Mouse (Mus musculus) myocyte (in vitro differentiated cells): Measurements from ENCODE around the gene Dus3l. TPM values are rescaled to one million over a fixed set of nuclear protein-coding genes. Genes with fewer than 3 reads are reported as not detected.

Source experiments
- H3K27me3 ChIP-seq: one replicate; pipeline ENCODE4 v1.6.1; 2011; ENCODE audit not compliant: control insufficient read depth, insufficient read depth, insufficient read length
- H3K36me3 ChIP-seq: one replicate; pipeline ENCODE4 v1.6.1; 2011; ENCODE audit not compliant: control insufficient read depth, insufficient read depth
- H3K4me2 ChIP-seq: one replicate; pipeline ENCODE4 v1.6.1; 2011; ENCODE audit warnings: low read depth, control low read depth
- H3K4me3 ChIP-seq: one replicate; pipeline ENCODE4 v1.5.1; 2011; ENCODE audit warnings: mild to moderate bottlenecking, control low read depth, moderate library complexity
- H3K79me2 ChIP-seq: one replicate; pipeline ENCODE4 v1.6.1; 2011; ENCODE audit not compliant: control insufficient read depth, insufficient read depth
- H3ac ChIP-seq: one replicate; pipeline ENCODE4 v1.6.1; 2011; ENCODE audit not compliant: control insufficient read depth, insufficient read length
- CEBPB ChIP-seq: IDR thresholded peaks from 2 replicates; pipeline ENCODE4 v1.6.1; 2011; ENCODE audit warnings: mild to moderate bottlenecking, moderate library complexity; ENCODE audit not compliant: poor library complexity, insufficient read depth, severe bottlenecking
- E2F4 ChIP-seq: IDR thresholded peaks from one replicate; pipeline ENCODE4 v1.6.1; 2011; ENCODE audit warnings: mild to moderate bottlenecking, control low read depth, moderate library complexity; ENCODE audit not compliant: insufficient read depth
- MAX ChIP-seq: IDR thresholded peaks from one replicate; pipeline ENCODE4 v1.6.1; 2011; ENCODE audit warnings: low read depth, mild to moderate bottlenecking, control low read depth
- MYOD1 ChIP-seq, 3 experiments: IDR thresholded peaks; one replicate each; pipeline ENCODE4 v1.6.1; 2011; ENCODE audit warnings: control low read depth in 2 of 3, low read depth in 2 of 3, mild to moderate bottlenecking in 2 of 3, moderate library complexity in 1 of 3; ENCODE audit not compliant: insufficient read length in 2 of 3, control insufficient read depth in 1 of 3
- MYOG ChIP-seq, 3 experiments: IDR thresholded peaks; one replicate each; pipeline ENCODE4 v1.6.1; 2011; ENCODE audit warnings: control low read depth in 2 of 3, low read depth in 2 of 3, mild to moderate bottlenecking in 2 of 3; ENCODE audit not compliant: insufficient read length in 2 of 3, control insufficient read depth in 1 of 3, insufficient read depth in 1 of 3
- POLR2A ChIP-seq: IDR thresholded peaks from one replicate; pipeline ENCODE4 v1.6.1; 2011; ENCODE audit warnings: low read depth, mild to moderate bottlenecking, control low read depth, moderate library complexity; ENCODE audit not compliant: insufficient read length
- POLR2AphosphoS2 ChIP-seq: IDR thresholded peaks from one replicate; pipeline ENCODE4 v1.6.1; 2011; ENCODE audit warnings: low read depth, control low read depth; ENCODE audit not compliant: insufficient read length
- REST ChIP-seq: IDR thresholded peaks from one replicate; pipeline ENCODE4 v1.6.1; 2011; ENCODE audit warnings: mild to moderate bottlenecking, control low read depth, moderate library complexity; ENCODE audit not compliant: insufficient read depth, insufficient read length
- SRF ChIP-seq: IDR thresholded peaks from one replicate; pipeline ENCODE4 v1.6.1; 2011; ENCODE audit warnings: low read depth; ENCODE audit not compliant: control insufficient read depth, insufficient read length
- TCF12 ChIP-seq: IDR thresholded peaks from one replicate; pipeline ENCODE4 v1.6.1; 2011; ENCODE audit warnings: mild to moderate bottlenecking, control low read depth; ENCODE audit not compliant: poor library complexity, insufficient read depth, severe bottlenecking
- TCF3 ChIP-seq: IDR thresholded peaks from one replicate; pipeline ENCODE4 v1.6.1; 2011; ENCODE audit warnings: low read depth, control low read depth; ENCODE audit not compliant: insufficient read length
- USF1 ChIP-seq: IDR thresholded peaks from one replicate; pipeline ENCODE4 v1.6.1; 2011; ENCODE audit warnings: low read depth, mild to moderate bottlenecking, control low read depth, moderate library complexity
- polyA plus RNA-seq: library from polyadenylated mRNA; unstranded; fragments of >200 nt; fragmentation: generic; extraction: Trizol; gene quantifications from one replicate; pipeline ENCODE4 v1.2.1, GENCODE M21; 2012; ENCODE audit warnings: missing spikeins

The Dus3l gene
- polyA plus RNA-seq, 1 experiment = 38.7 TPM

GRCm38 (mm10) chr17:56792588-56792987 lies 28.0 kb downstream of the Dus3l start:
- Histone ChIP-seq H3K4me2 (no peak overlapping the region), H3K79me2 (no peaks in the 10 kb centered on the region), H3K27me3 (no peaks in the 10 kb centered on the region), H3ac (no peak overlapping the region), H3K36me3 (no peaks in the 10 kb centered on the region), H3K4me3 (no peak overlapping the region)
- TF ChIP-seq E2F4 = no peak
- no peak for TF ChIP-seq MYOD1 (IDR thresholded peaks at IDR 0.05; ENCODE audit: control insufficient read depth in 1 of 3, insufficient read length in 2 of 3, low read depth in 2 of 3)
- TF ChIP-seq SRF = no peak
- TF ChIP-seq USF1 = no peak

- Histone ChIP-seq H3K79me2 (no peaks in the 10 kb centered on the region), H3K36me3 (no peaks in the 10 kb centered on the region), H3K4me2 (no peak overlapping the region), H3K27me3 (no peaks in the 10 kb centered on the region), H3ac (no peak overlapping the region), H3K4me3 (no peak overlapping the region)
- TF ChIP-seq POLR2AphosphoS2 (no peak), USF1 (no peak), TCF12 (no peak), CEBPB (no peak), MAX (no peak), MYOG (IDR thresholded peaks at IDR 0.05; ENCODE audit: control insufficient read depth in 1 of 3, insufficient read depth in 1 of 3, insufficient read length in 2 of 3, low read depth in 2 of 3) (no peak), E2F4 (no peak), REST (no peak), SRF (no peak), MYOD1 (IDR thresholded peaks at IDR 0.05; ENCODE audit: control insufficient read depth in 1 of 3, insufficient read length in 2 of 3, low read depth in 2 of 3) (no peak), POLR2A (no peak)
Measured at GRCm38 (mm10) chr17:56793614-56794319, 29.2 kb downstream of the Dus3l start.

- no peak for TF ChIP-seq MYOD1 (IDR thresholded peaks at IDR 0.05; ENCODE audit: control insufficient read depth in 1 of 3, insufficient read length in 2 of 3, low read depth in 2 of 3)
- no peak for TF ChIP-seq E2F4
- H3K4me3 ChIP-seq = no peak overlapping the region
- no peak overlapping the region for H3ac ChIP-seq
- no peaks in the 10 kb centered on the region for H3K79me2 ChIP-seq
- no peaks in the 10 kb centered on the region for H3K27me3 ChIP-seq
- H3K4me2 ChIP-seq = no peak overlapping the region
- H3K36me3 ChIP-seq = no peaks in the 10 kb centered on the region
Measured at GRCm38 (mm10) chr17:56799276-56799675, 34.7 kb downstream of the Dus3l start.

- no peaks in the 10 kb centered on the region for H3K27me3 ChIP-seq
- no peaks in the 10 kb centered on the region for H3K79me2 ChIP-seq
- no peak overlapping the region for H3K4me3 ChIP-seq
- H3K4me2 ChIP-seq = no peak overlapping the region
- H3K36me3 ChIP-seq = no peaks in the 10 kb centered on the region
- no peak overlapping the region for H3ac ChIP-seq
- no peak for TF ChIP-seq REST
- no peak for TF ChIP-seq MAX
- no peak for TF ChIP-seq TCF3
- no peak for TF ChIP-seq TCF12
- no peak for TF ChIP-seq SRF
Measured at GRCm38 (mm10) chr17:56802065-56802464, 37.5 kb downstream of the Dus3l start.

- H3K79me2 ChIP-seq = no peaks in the 10 kb centered on the region
- no peak overlapping the region for H3K4me2 ChIP-seq
- TF ChIP-seq TCF12 = no peak
- no peak for TF ChIP-seq TCF3
- no peak for TF ChIP-seq MAX
- TF ChIP-seq POLR2A = no peak
- no peak for TF ChIP-seq E2F4
- no peak for TF ChIP-seq REST
- no peak for TF ChIP-seq CEBPB
- no peak for TF ChIP-seq MYOG (IDR thresholded peaks at IDR 0.05; ENCODE audit: control insufficient read depth in 1 of 3, insufficient read depth in 1 of 3, insufficient read length in 2 of 3, low read depth in 2 of 3)
- TF ChIP-seq MYOD1 (IDR thresholded peaks at IDR 0.05; ENCODE audit: control insufficient read depth in 1 of 3, insufficient read length in 2 of 3, low read depth in 2 of 3) = no peak
- TF ChIP-seq SRF = no peak
- TF ChIP-seq USF1 = no peak
- no peak for TF ChIP-seq POLR2AphosphoS2
- H3ac ChIP-seq = no peak overlapping the region
- H3K36me3 ChIP-seq = no peaks in the 10 kb centered on the region
- no peak overlapping the region for H3K4me3 ChIP-seq
- H3K27me3 ChIP-seq = no peaks in the 10 kb centered on the region
Measured at GRCm38 (mm10) chr17:56804952-56805351, 40.4 kb downstream of the Dus3l start.
